Mouse (Mus musculus) forebrain, embryonic 16.5 days (tissue): ENCODE results near the gene Ros1. TPM values are rescaled to one million over a fixed set of nuclear protein-coding genes. Genes with fewer than 3 reads are reported as not detected.
A peak's percentile ranks its signal among the peaks of the same experiment; 100 is the strongest.

Experiments
- ATAC-seq: fragments of 200-750 bp; cut with Nextera tagmentation; 2 replicates; pipeline ENCODE4 v1.8.0; 2017; ENCODE audit warnings: mild to moderate bottlenecking, moderate library complexity
- H3K27ac ChIP-seq: fragments of 300-500 bp; sonication (generic); 2 replicates; pipeline ENCODE4 v1.5.1; 2014; ENCODE audit warnings: low read length, control low read depth
- H3K27me3 ChIP-seq: fragments of 300-500 bp; sonication (generic); replicated peaks from 2 replicates; pipeline ENCODE4 v1.6.1; 2014; ENCODE audit warnings: low read length; ENCODE audit not compliant: control insufficient read depth, insufficient read depth
- H3K36me3 ChIP-seq: fragments of 300-500 bp; sonication (generic); 2 replicates; pipeline ENCODE4 v1.6.1; 2014; ENCODE audit not compliant: control insufficient read depth, insufficient read depth
- H3K4me1 ChIP-seq: fragments of 300-500 bp; sonication (generic); replicated peaks from 2 replicates; pipeline ENCODE4 v1.6.1; 2014; ENCODE audit warnings: low read length; ENCODE audit not compliant: control insufficient read depth, insufficient read depth
- H3K4me2 ChIP-seq: fragments of 300-500 bp; sonication (generic); 2 replicates; pipeline ENCODE4 v1.6.1; 2014; ENCODE audit warnings: mild to moderate bottlenecking, low read length, control low read depth
- H3K4me3 ChIP-seq: fragments of 300-500 bp; sonication (generic); replicated peaks from 2 replicates; pipeline ENCODE4 v1.5.1; 2014; ENCODE audit warnings: mild to moderate bottlenecking, low read length, control low read depth
- H3K9ac ChIP-seq: fragments of 300-500 bp; sonication (generic); replicated peaks from 2 replicates; pipeline ENCODE4 v1.6.1; 2014; ENCODE audit warnings: low read depth, low read length, control low read depth
- H3K9me3 ChIP-seq: fragments of 300-500 bp; sonication (generic); 2 replicates; pipeline ENCODE4 v1.6.1; 2016; ENCODE audit warnings: low read length; ENCODE audit not compliant: control insufficient read depth
- WGBS: fragments of 180-500 bp; shearing (Covaris S2); extraction: QIAGEN DNeasy Blood & Tissue Kit; methylation state at CpG from one replicate; pipeline ENCODE4 v1.1.7; 2014; 5-methylcytosine and 5-hydroxymethylcytosine counted together
- polyA plus RNA-seq: library from polyadenylated mRNA; unstranded; fragments of >200 nt; fragmentation: Nextera tagmentation; extraction: Ambion mirVana; gene quantifications from 2 replicates; pipeline ENCODE4 v1.2.1, GENCODE M21; 2015

The Ros1 gene
- not detected in 2 replicates for polyA plus RNA-seq

DNA sequence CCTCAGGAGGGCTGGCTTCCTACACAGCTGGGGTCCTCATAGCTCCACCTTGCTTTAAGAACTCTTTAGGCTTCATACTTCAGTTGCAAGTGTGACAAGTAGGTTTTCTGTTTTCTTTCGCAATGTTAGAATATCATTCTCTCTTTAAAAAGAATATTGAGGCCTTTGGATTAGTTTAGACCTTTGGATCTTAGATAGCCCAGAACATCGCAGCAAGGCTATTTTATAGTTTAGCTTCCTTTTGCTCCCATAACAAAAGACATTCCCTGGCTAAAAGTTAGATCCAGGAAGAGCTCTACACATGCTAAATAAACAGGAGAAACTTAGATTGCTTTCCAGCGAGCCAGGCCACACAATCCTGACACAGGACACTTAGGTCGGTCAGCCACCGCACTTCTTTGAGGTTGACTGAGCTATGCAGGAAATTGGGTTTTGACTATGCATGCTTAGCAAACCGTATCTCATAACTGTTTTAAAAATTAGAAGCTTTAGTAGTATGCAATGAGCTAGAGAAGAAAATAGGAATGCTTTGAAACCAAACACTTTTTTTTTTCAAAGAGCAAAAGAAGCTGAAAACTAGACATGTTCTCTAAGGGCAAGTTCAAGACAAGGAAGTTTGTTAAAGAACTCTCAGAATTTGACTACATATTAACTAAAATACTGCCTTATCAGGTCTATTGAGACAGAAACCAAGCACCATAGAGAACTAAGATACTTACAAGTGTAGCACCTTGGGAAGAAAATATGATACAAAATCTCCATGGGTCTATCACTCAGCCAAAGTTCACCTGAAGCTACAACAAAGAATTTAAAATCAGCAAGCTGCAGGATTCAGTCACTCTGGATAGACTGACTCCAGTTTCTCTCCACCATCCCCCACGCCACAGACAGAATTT lies at the start of gene Ros1:
TSS of gene Ros1 (minus strand) at position 288 of the 896 bp plus-strand sequence.
- no peak within 1 kb of the TSS for H3K4me2 ChIP-seq
- no peaks in the 10 kb centered on the region for H3K27me3 ChIP-seq
- no peaks in the 10 kb centered on the region for H3K9me3 ChIP-seq
- WGBS: 91% methylated on average over 7 of the region's 7 CpGs
- ATAC-seq: no peak
- no peaks in the 10 kb centered on the region for H3K4me1 ChIP-seq
- no peak within 1 kb of the TSS for H3K9ac ChIP-seq
- no peak within 1 kb of the TSS for H3K4me3 ChIP-seq
- no peaks in the 10 kb centered on the region for H3K36me3 ChIP-seq
- H3K27ac ChIP-seq: no peak within 1 kb of the TSS

DNA sequence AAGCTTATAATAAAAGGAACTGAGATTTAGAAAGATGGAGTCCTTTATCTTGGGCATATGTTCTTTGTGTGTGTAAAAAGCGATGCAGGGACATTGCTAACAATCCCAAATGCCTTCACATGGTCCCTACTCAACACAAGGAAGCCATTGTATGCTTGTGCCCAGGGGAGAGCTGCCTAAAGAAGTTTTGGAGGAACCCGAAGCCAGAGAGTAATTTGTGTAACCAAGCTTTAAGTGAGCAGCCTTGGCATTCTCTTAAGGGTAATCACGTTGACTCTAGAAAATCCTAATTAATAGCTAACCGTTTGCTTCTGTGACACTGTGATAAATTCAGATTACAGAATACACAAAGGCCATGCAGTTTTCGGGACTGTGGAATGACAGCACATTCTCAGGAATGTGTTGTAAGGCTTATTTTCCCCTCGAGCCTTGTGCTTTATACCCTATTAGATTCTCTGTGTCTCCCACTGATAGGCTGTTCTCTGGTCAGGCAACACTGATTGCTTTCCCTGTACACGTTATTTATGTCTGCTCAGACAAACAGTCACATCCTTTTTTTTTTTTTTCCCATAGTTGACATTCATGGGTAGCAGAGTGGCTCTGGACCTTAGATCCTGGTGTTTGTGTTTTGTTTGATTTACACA lies 47.8 kb upstream of the Ros1 start:
- Histone ChIP-seq H3K4me2 (no peak overlapping the region), H3K27me3 (no peaks in the 10 kb centered on the region), H3K4me1 (peaks cover 3% of the 10 kb centered on the region; the same call in 1 of the 2 replicates), H3K36me3 (no peaks in the 10 kb centered on the region), H3K9ac (no peak overlapping the region), H3K27ac (no peak overlapping the region), H3K9me3 (no peaks in the 10 kb centered on the region), H3K4me3 (no peak overlapping the region)
- WGBS: 11% methylated on average over 7 of the region's 7 CpGs
- ATAC-seq: peak; percentile 43; the same call in 1 of the 2 replicates

DNA sequence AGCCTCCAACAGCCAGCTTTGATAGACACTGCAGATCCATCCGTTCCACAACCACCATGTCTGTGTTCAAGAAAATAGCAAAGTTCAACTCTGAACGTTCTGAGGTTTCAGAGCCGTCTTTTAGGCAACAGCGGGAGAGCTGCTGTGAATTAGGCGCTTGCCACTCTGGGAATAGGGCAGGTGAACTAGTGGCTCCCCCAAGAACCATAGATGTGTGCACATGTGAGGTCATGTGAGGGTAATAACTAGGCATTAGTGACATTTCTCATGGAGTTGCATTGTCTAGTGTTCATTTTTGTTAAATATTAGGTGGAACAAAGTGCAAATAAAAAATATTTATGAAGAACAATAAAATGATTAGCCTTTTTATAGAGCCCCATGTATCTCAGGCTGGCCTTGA lies 47.0 kb upstream of the Ros1 start:
- H3K36me3 ChIP-seq: no peaks in the 10 kb centered on the region
- no peak overlapping the region for H3K9ac ChIP-seq
- no peaks in the 10 kb centered on the region for H3K9me3 ChIP-seq
- H3K4me3 ChIP-seq: no peak overlapping the region
- H3K27me3 ChIP-seq: no peaks in the 10 kb centered on the region
- H3K4me1 ChIP-seq: peaks cover 3% of the 10 kb centered on the region; the same call in 1 of the 2 replicates
- ATAC-seq: no peak
- no peak overlapping the region for H3K4me2 ChIP-seq
- whole genome bisulfite sequencing: 83% methylated on average over 5 of the region's 5 CpGs
- no peak overlapping the region for H3K27ac ChIP-seq

DNA sequence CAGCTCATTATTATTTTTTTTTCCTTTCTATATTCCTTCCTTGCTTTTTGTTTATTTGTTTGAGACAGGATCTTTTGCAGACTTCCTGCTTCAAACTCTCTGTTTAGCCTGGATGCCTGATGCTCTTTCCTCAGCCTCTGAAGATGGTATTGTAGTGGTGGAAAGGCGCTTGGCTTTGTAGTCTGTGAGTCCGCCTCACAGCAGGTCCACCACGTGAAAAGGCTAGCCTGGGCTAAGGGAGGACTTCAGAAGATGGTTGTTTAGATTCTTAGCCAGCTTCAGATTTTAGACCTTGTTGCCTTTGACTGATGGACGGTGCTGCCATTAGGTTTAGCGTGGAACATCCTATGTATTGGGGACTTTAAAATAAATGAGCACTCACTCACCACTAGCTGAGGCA lies 40.4 kb upstream of the Ros1 start:
- no peak for ATAC-seq
- Histone ChIP-seq H3K4me3 (no peak overlapping the region; the same call in 1 of the 2 replicates), H3K9me3 (no peaks in the 10 kb centered on the region), H3K27ac (no peak overlapping the region), H3K4me1 (peaks cover 13% of the 10 kb centered on the region), H3K36me3 (no peaks in the 10 kb centered on the region), H3K4me2 (peak overlapping the region; percentile 82), H3K9ac (no peak overlapping the region), H3K27me3 (no peaks in the 10 kb centered on the region)
- 76% methylated on average over 5 of the region's 5 CpGs for WGBS

DNA sequence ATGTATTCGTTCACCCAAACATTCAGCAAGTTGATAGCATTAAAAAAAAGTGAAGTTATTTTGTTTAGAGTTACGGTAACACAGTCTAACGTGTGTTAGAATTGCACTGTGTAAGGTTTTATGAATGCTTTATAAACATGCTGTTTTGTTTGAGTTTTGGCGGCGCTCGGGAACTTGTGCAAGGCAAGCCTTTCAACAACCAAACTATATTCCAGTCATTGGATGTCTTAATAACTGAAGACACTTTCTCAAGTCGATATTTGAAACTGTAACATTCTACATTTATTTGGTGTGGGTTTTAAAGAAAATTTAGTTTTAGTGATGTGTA lies 39.6 kb upstream of the Ros1 start:
- WGBS: 1% methylated on average over 7 of the region's 7 CpGs
- H3K9ac ChIP-seq: no peak overlapping the region; the same call in 1 of the 2 replicates
- peak overlapping the region; percentile 96 for H3K4me3 ChIP-seq
- H3K36me3 ChIP-seq: no peaks in the 10 kb centered on the region
- H3K27ac ChIP-seq: no peak overlapping the region
- peaks cover 13% of the 10 kb centered on the region for H3K4me1 ChIP-seq
- H3K27me3 ChIP-seq: no peaks in the 10 kb centered on the region
- ATAC-seq: no peak
- no peaks in the 10 kb centered on the region for H3K9me3 ChIP-seq
- peak overlapping the region; percentile 82 for H3K4me2 ChIP-seq

DNA sequence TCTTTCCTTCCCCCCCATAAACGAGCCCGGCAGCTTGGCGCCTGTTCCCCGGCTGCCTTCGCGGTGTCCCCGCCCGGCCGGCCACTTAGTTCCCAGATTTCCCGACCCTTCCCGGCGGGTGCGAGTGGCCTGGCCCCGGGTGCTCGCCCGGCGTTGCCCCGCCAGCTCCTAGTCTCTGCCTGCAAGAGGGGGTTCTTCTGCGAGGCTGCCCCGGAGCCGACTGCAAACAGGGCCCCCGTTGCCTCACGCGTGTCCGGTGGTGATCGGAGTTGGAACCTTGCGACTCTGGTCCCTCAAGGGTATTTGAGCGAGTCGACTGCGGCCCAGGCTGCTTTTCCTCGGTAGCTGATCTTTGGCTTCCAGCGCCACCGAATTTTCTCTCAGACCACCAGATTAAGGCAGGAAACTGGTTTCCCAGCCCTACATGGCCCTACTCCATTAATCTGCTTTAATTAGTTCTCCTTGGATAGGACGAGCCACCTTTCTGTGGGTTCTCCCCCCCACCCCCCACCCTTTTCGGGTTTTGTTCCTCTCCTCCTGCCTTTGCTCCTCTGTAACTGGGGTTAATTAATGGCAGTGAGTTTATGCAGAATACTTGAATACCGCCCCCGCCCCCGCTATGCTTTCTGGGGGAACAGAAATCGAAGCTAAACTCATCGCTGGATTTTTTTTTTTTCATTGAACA lies 39.1 kb upstream of the Ros1 start:
- ATAC-seq: peak; percentile 64
- under 1% methylated on average over 40 of the region's 40 CpGs for WGBS
- no peaks in the 10 kb centered on the region for H3K36me3 ChIP-seq
- H3K4me2 ChIP-seq: peak overlapping the region; percentile 82
- peak overlapping the region; percentile 71 for H3K27ac ChIP-seq
- H3K9me3 ChIP-seq: no peaks in the 10 kb centered on the region
- no peaks in the 10 kb centered on the region for H3K27me3 ChIP-seq
- peaks cover 13% of the 10 kb centered on the region for H3K4me1 ChIP-seq
- H3K4me3 ChIP-seq: peak overlapping the region; percentile 96
- peak overlapping the region; percentile 89 for H3K9ac ChIP-seq

DNA sequence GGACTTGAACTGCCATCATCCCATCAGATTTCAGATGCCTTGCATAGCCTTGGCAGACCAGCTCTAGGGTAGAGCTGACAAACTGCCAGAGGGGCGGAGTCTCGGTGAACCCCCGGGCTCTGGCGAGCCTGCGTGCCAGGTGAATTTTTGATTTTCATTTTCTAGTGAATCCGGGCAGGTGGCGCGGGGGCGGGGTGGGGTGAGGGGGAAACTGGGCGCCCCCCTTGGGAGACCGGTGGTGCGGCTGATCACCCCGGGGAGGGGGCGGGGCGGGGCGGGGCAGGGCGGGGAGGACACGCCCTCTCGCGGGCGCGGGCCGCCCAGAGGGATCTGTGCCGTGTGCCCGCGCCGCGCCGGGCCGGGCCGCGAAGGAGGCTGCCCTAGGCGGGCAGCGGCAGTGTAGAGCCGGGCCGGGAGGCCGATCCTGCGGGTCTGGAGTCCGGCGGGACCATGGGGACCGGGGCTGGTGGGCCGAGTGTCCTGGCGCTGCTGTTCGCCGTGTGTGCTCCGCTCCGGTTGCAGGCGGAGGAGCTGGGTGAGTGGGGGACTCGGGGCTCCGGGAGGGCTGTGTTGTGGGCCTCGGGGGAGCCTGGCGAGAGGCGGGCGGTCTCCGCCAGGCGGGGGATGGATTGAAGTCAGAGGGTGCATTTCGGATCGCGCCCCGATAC lies 38.4 kb upstream of the Ros1 start, which contains the start of gene Dcbld1:
TSS of gene Dcbld1 (plus strand) at position 319 of the 668 bp plus-strand sequence.
- Histone ChIP-seq H3K36me3 (no peaks in the 10 kb centered on the region), H3K9me3 (no peaks in the 10 kb centered on the region), H3K9ac (peak within 1 kb of the TSS; percentile 89), H3K4me2 (peak within 1 kb of the TSS; percentile 82), H3K4me3 (peak within 1 kb of the TSS; percentile 96), H3K4me1 (peaks cover 13% of the 10 kb centered on the region), H3K27me3 (no peaks in the 10 kb centered on the region), H3K27ac (peak within 1 kb of the TSS; percentile 71)
- peak; percentile 94 for ATAC-seq
- 1% methylated on average over 47 of the region's 60 CpGs for WGBS

DNA sequence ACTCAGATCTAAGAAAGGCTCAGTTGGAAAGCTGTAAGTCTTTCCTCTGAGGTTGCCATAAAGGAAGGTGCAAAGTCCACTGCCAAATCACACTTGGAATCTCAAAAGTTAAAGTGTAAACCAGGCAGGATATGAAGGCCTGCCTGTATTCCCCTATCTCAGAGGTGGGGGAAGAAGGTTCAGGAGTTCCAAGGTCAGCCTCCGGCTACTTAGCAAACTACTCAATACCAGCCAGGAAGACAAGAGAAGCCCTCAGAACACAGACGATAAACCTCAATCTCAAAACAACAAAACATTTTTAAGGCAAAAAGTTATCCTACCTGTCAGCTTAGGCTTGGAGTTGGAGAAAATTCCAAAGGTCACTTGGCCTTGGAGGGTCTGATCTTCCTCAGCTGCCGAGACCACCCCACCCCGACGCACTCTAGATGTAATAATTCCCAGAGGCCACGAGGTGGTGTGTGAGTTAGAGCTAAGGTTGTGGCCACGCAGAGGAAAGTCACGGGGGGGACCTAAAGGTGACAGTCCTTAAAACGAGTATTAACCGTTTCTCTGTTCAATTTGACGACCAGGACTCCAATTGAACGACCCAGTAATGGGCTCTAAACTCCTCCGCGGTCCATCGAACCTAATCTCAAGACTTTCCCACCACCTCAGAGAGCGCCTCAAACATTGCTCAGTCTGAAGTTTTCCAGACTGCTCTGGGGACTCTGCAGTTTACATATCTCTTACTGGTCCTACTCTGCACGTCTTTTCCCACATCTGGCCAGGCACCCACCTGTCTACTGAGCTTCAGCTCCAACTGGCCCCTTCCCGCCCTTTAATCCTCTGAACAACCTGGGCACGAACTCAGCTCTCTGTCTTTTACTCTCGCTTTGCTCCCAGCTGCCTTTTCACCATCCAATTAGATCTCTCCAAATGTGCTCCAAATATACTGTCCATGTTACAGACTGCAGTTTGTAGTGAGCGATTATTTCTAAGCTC lies 37.4 kb upstream of the Ros1 start:
- Histone ChIP-seq H3K27me3 (no peaks in the 10 kb centered on the region), H3K9ac (no peak overlapping the region), H3K27ac (no peak overlapping the region), H3K4me3 (peak overlapping the region; percentile 96), H3K36me3 (no peaks in the 10 kb centered on the region), H3K4me2 (peak overlapping the region; percentile 82), H3K9me3 (no peaks in the 10 kb centered on the region), H3K4me1 (peaks cover 13% of the 10 kb centered on the region)
- 11% methylated on average over 21 of the region's 21 CpGs for WGBS
- peak; percentile 16 for ATAC-seq
